Mouse (Mus musculus) forebrain, embryonic 11.5 days (tissue): Measurements from ENCODE around the gene Tmem217. TPM values are rescaled to one million over a fixed set of nuclear protein-coding genes. Genes with fewer than 3 reads are reported as not detected.
A peak's percentile ranks its signal among the peaks of the same experiment; 100 is the strongest.
"Not testable (repeated sequence)": the region's sequence is repeated elsewhere in the genome, so short reads cannot be mapped to it uniquely, and the experiment has no call there.

Experiments
- ATAC-seq: fragments of 200-750 bp; cut with Nextera tagmentation; replicated peaks from 2 replicates; pipeline ENCODE4 v1.8.0; 2017; ENCODE audit warnings: moderate TSS enrichment; ENCODE audit not compliant: low FRiP score
- DNase-seq: peaks from one replicate; pipeline ENCODE4 v3.0.0-alpha.2; 2017; ENCODE audit warnings: low spot score
- H3K27ac ChIP-seq: fragments of 300-500 bp; sonication (generic); 2 replicates; pipeline ENCODE4 v1.5.1; 2014; ENCODE audit warnings: low read depth, low read length
- H3K27me3 ChIP-seq: fragments of 300-500 bp; sonication (generic); 2 replicates; pipeline ENCODE4 v1.6.1; 2014; ENCODE audit warnings: mild to moderate bottlenecking, low read length, mixed read lengths; ENCODE audit not compliant: control insufficient read depth, insufficient read depth
- H3K36me3 ChIP-seq: fragments of 300-500 bp; sonication (generic); 2 replicates; pipeline ENCODE4 v1.6.1; 2014; ENCODE audit warnings: mild to moderate bottlenecking, low read length, moderate library complexity, mixed read lengths; ENCODE audit not compliant: control insufficient read depth, insufficient read depth
- H3K4me1 ChIP-seq: fragments of 300-500 bp; sonication (generic); replicated peaks from 2 replicates; pipeline ENCODE4 v1.6.1; 2014; ENCODE audit warnings: low read length, mixed read lengths; ENCODE audit not compliant: control insufficient read depth, insufficient read depth
- H3K4me2 ChIP-seq: fragments of 300-500 bp; sonication (generic); 2 replicates; pipeline ENCODE4 v1.6.1; 2014; ENCODE audit warnings: low read depth, mild to moderate bottlenecking, low read length, moderate library complexity, mixed read lengths; ENCODE audit not compliant: severe bottlenecking
- H3K4me3 ChIP-seq: fragments of 300-500 bp; sonication (generic); 2 replicates; pipeline ENCODE4 v1.5.1; 2014; ENCODE audit warnings: low read depth, low read length
- H3K9ac ChIP-seq: fragments of 300-500 bp; sonication (generic); 2 replicates; pipeline ENCODE4 v1.6.1; 2014; ENCODE audit warnings: low read length
- H3K9me3 ChIP-seq: fragments of 300-500 bp; sonication (generic); 2 replicates; pipeline ENCODE4 v1.6.1; 2016; ENCODE audit warnings: low read length, mixed read lengths; ENCODE audit not compliant: control insufficient read depth
- WGBS: fragments of 180-500 bp; shearing (Covaris S2); extraction: QIAGEN DNeasy Blood & Tissue Kit; methylation state at CpG from one replicate; pipeline ENCODE4 v1.1.7; 2014; 5-methylcytosine and 5-hydroxymethylcytosine counted together
- polyA plus RNA-seq: library from polyadenylated mRNA; unstranded; fragments of >200 nt; fragmentation: Nextera tagmentation; extraction: Ambion mirVana; gene quantifications from 2 replicates; pipeline ENCODE4 v1.2.1, GENCODE M21; 2014

The Tmem217 gene
- polyA plus RNA-seq, 1 experiment from 2014 or later, result 0.71 TPM

DNA sequence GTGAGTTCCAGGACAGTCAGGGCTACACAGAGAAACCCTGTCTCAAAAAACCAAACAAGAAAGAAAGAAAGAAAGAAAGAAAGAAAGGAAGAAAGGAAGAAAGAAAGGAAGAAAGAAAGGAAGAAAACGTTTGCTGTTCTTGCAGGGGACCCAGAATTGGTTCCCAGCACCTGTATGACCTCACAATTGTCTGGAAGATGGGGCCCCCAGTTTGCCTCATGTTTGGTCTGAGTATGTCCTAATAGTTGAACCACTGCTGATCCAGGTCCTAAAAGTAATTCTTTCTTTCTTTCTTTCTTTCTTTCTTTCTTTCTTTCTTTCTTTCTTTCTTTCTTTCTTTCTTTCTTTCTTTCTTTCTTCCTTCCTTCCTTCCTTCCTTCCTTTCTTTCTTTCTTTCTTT, 54.7 kb downstream of the Tmem217 start:
- H3K4me1 ChIP-seq, ATAC-seq: not testable (repeated sequence)
- 77% methylated on average over 1 of the region's 1 CpGs for WGBS

GRCm38 (mm10) chr17:29497071-29497354, 55.2 kb downstream of the Tmem217 start:
- H3K9ac ChIP-seq, result no peak overlapping the region
- ATAC-seq, result no peak
- no peaks in the 10 kb centered on the region for H3K9me3 ChIP-seq
- no peak overlapping the region for H3K4me2 ChIP-seq
- H3K4me3 ChIP-seq, result no peak overlapping the region
- no peak overlapping the region for H3K27ac ChIP-seq
- DNase-seq, result no peak
- WGBS, result 85% methylated on average over 3 of the region's 3 CpGs
- peaks cover 2% of the 10 kb centered on the region for H3K4me1 ChIP-seq
- H3K36me3 ChIP-seq, result peaks cover 5% of the 10 kb centered on the region; the same call in 1 of the 2 replicates
- H3K27me3 ChIP-seq, result no peaks in the 10 kb centered on the region

More for the DNA sequence above, 54.7 kb downstream of the Tmem217 start:
- not testable (repeated sequence) for H3K36me3 ChIP-seq, H3K27me3 ChIP-seq, H3K9me3 ChIP-seq, H3K27ac ChIP-seq, H3K4me3 ChIP-seq, H3K9ac ChIP-seq, H3K4me2 ChIP-seq, DNase-seq

DNA sequence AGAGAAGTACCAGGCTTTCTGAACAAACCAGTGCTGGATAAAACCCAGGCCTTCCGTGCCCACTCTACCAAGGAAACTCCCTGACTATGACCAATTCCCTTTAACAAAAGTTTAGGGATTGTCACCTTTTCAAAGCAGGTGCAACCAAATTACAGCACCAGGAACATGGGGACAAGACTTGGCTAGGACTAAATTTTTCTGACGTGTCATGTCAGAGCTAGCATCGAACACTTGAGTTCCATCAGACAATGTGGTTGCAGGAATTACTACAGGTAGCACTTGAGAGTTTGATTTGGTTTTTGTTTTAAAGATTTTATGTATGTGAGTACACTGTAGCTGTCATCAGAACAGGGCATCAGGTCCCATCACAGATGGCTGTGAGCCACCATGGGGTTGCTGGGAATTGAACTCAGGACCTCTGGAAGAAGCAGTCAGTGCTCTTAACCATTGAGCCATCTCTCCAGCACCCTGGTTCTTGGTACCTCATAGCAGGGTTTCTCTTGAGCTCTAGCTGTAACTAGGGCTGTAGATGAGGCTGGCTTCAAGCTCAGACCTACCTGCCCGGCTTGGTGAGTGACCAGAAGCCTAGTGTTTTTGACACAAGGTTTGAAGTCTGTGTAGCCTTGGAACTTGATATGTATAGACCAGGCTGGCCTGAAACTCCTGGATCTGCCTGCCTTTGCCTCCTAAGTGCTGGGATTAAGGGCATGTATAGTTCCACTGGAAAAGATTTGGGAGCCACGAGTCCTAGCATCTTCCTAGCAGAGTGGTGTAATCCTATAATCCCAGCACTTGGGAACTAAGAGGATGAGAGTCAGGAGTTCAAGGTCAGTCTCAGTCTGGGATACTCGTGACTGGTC, 55.7 kb downstream of the Tmem217 start:
- Histone ChIP-seq H3K4me1 (peaks cover 2% of the 10 kb centered on the region), H3K4me3 (no peak overlapping the region), H3K9ac (no peak overlapping the region), H3K4me2 (no peak overlapping the region), H3K27ac (no peak overlapping the region), H3K36me3 (peaks cover 5% of the 10 kb centered on the region; the same call in 1 of the 2 replicates), H3K27me3 (no peaks in the 10 kb centered on the region), H3K9me3 (no peaks in the 10 kb centered on the region)
- 81% methylated on average over 6 of the region's 6 CpGs for WGBS
- ATAC-seq, result no peak
- no peak for DNase-seq

GRCm38 (mm10) chr17:29494732-29495076, 57.5 kb downstream of the Tmem217 start:
- no peak for ATAC-seq
- Histone ChIP-seq H3K4me3 (no peak overlapping the region), H3K9me3 (no peaks in the 10 kb centered on the region), H3K36me3 (peaks cover 5% of the 10 kb centered on the region; the same call in 1 of the 2 replicates), H3K9ac (no peak overlapping the region; the same call in 1 of the 2 replicates), H3K4me1 (peaks cover 2% of the 10 kb centered on the region), H3K27ac (no peak overlapping the region), H3K4me2 (no peak overlapping the region), H3K27me3 (no peaks in the 10 kb centered on the region)
- DNase-seq, result peak; percentile 59
- WGBS, result 62% methylated on average over 7 of the region's 8 CpGs

DNA sequence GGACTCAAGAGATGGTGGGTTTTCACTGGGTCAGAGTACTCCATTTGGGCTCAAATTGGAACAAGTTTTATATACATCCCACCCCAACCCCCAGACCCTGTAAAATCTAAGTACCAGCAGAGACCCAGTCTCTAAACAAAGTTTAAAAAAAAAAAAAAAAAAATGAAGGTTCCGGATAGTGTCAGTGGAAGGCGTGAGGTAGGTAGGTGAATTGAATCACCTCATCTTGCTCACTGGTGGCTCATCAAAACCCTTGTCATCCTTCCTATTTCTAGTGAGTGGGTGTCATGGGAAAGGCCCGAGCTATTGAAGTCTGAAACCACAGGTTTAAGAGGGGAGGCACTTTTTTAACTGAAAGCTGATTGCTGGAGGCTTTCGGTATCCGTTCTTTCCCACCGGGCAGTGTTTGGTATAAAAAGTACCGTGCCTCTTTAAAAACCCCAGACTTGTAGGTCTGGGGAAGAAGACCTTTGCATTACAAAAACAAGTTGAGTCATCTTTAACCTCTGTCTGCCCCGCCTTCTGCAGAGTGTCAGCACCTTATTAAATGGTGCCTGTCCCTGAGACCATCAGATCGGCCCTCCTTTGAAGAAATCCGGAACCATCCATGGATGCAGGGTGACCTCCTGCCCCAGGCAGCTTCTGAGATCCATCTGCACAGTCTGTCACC, 58.0 kb downstream of the Tmem217 start:
- H3K9me3 ChIP-seq, result no peaks in the 10 kb centered on the region
- no peak overlapping the region; the same call in 1 of the 2 replicates for H3K9ac ChIP-seq
- 0 out of 2 replicates have a peak overlapping the region, but pooled peaks have one; percentile 5 for H3K4me2 ChIP-seq
- H3K36me3 ChIP-seq, result peaks cover 5% of the 10 kb centered on the region; the same call in 1 of the 2 replicates
- no peak overlapping the region for H3K4me3 ChIP-seq
- no peak for ATAC-seq
- WGBS, result 73% methylated on average over 10 of the region's 10 CpGs
- no peak for DNase-seq
- H3K27ac ChIP-seq, result no peak overlapping the region
- H3K27me3 ChIP-seq, result no peaks in the 10 kb centered on the region
- H3K4me1 ChIP-seq, result peaks cover 7% of the 10 kb centered on the region

DNA sequence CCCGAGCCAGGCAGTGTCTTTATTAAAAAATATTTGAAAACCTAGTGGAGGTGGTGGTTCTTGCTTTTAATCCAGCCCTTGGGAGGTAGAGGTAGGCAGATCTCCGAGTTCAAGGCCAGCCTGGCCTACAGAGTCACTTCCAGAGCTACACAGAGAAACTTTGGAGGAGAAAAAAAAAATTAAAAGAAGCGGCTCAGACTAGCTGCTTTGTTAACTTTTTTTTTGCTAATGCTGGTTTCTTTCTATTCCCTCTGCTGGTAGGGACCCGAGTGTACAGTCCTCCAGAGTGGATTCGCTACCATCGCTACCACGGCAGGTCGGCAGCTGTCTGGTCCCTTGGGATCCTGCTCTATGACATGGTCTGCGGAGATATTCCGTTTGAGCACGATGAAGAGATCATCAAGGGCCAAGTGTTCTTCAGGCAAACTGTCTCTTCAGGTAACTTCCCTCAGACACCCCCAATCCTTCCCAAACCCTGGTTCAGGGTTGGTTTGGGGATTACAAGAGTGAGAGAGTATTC, 58.7 kb downstream of the Tmem217 start:
- no peak overlapping the region for H3K4me3 ChIP-seq
- H3K4me2 ChIP-seq, result no peak overlapping the region; the same call in 1 of the 2 replicates

GRCm38 (mm10) chr17:29492269-29493191, 59.7 kb downstream of the Tmem217 start:
- H3K27ac ChIP-seq, result peak overlapping the region; percentile 57; the same call in 1 of the 2 replicates
- DNase-seq (peak; percentile 77), ATAC-seq (no peak)
- no peaks in the 10 kb centered on the region; the same call in 1 of the 2 replicates for H3K27me3 ChIP-seq
- no peaks in the 10 kb centered on the region for H3K9me3 ChIP-seq
- peaks cover 5% of the 10 kb centered on the region; the same call in 1 of the 2 replicates for H3K36me3 ChIP-seq
- H3K9ac ChIP-seq, result peak overlapping the region; percentile 90
- peak overlapping the region; percentile 73 for H3K4me3 ChIP-seq
- H3K4me2 ChIP-seq, result peak overlapping the region; percentile 95
- H3K4me1 ChIP-seq, result peaks cover 10% of the 10 kb centered on the region
- 1% methylated on average over 22 of the region's 22 CpGs for WGBS

More for the DNA sequence above, 58.7 kb downstream of the Tmem217 start:
- Histone ChIP-seq H3K9me3 (no peaks in the 10 kb centered on the region), H3K9ac (no peak overlapping the region), H3K36me3 (peaks cover 5% of the 10 kb centered on the region; the same call in 1 of the 2 replicates), H3K27ac (no peak overlapping the region), H3K27me3 (no peaks in the 10 kb centered on the region; the same call in 1 of the 2 replicates), H3K4me1 (peaks cover 10% of the 10 kb centered on the region)
- 83% methylated on average over 11 of the region's 11 CpGs for WGBS
- DNase-seq (no peak), ATAC-seq (no peak)
